Mouse (Mus musculus) forebrain, embryonic 16.5 days (tissue): ENCODE data around the gene Erp44. TPM values are rescaled to one million over a fixed set of nuclear protein-coding genes. Genes with fewer than 3 reads are reported as not detected.
A peak's percentile ranks its signal among the peaks of the same experiment; 100 is the strongest.

Experiments used
- ATAC-seq: fragments of 200-750 bp; cut with Nextera tagmentation; 2 replicates; pipeline ENCODE4 v1.8.0; 2017; ENCODE audit warnings: mild to moderate bottlenecking, moderate library complexity
- H3K27ac ChIP-seq: fragments of 300-500 bp; sonication (generic); 2 replicates; pipeline ENCODE4 v1.5.1; 2014; ENCODE audit warnings: low read length, control low read depth
- H3K27me3 ChIP-seq: fragments of 300-500 bp; sonication (generic); replicated peaks from 2 replicates; pipeline ENCODE4 v1.6.1; 2014; ENCODE audit warnings: low read length; ENCODE audit not compliant: control insufficient read depth, insufficient read depth
- H3K36me3 ChIP-seq: fragments of 300-500 bp; sonication (generic); 2 replicates; pipeline ENCODE4 v1.6.1; 2014; ENCODE audit not compliant: control insufficient read depth, insufficient read depth
- H3K4me1 ChIP-seq: fragments of 300-500 bp; sonication (generic); replicated peaks from 2 replicates; pipeline ENCODE4 v1.6.1; 2014; ENCODE audit warnings: low read length; ENCODE audit not compliant: control insufficient read depth, insufficient read depth
- H3K4me2 ChIP-seq: fragments of 300-500 bp; sonication (generic); 2 replicates; pipeline ENCODE4 v1.6.1; 2014; ENCODE audit warnings: mild to moderate bottlenecking, low read length, control low read depth
- H3K4me3 ChIP-seq: fragments of 300-500 bp; sonication (generic); replicated peaks from 2 replicates; pipeline ENCODE4 v1.5.1; 2014; ENCODE audit warnings: mild to moderate bottlenecking, low read length, control low read depth
- H3K9ac ChIP-seq: fragments of 300-500 bp; sonication (generic); replicated peaks from 2 replicates; pipeline ENCODE4 v1.6.1; 2014; ENCODE audit warnings: low read depth, low read length, control low read depth
- H3K9me3 ChIP-seq: fragments of 300-500 bp; sonication (generic); 2 replicates; pipeline ENCODE4 v1.6.1; 2016; ENCODE audit warnings: low read length; ENCODE audit not compliant: control insufficient read depth
- WGBS: fragments of 180-500 bp; shearing (Covaris S2); extraction: QIAGEN DNeasy Blood & Tissue Kit; methylation state at CpG from one replicate; pipeline ENCODE4 v1.1.7; 2014; 5-methylcytosine and 5-hydroxymethylcytosine counted together
- polyA plus RNA-seq: library from polyadenylated mRNA; unstranded; fragments of >200 nt; fragmentation: Nextera tagmentation; extraction: Ambion mirVana; gene quantifications from 2 replicates; pipeline ENCODE4 v1.2.1, GENCODE M21; 2015

The Erp44 gene
- polyA plus RNA-seq, 1 experiment from 2014 or later: 65.4 TPM

GRCm38 (mm10) chr4:48278757-48279497 is 431 bp downstream of the Erp44 start:
- ATAC-seq: peak; percentile 49
- no peaks in the 10 kb centered on the region for H3K27me3 ChIP-seq
- H3K27ac ChIP-seq: peak overlapping the region; percentile 39; the same call in 1 of the 2 replicates
- under 1% methylated on average over 34 of the region's 34 CpGs for WGBS
- no peaks in the 10 kb centered on the region for H3K36me3 ChIP-seq
- peak overlapping the region; percentile 84 for H3K4me3 ChIP-seq
- H3K9me3 ChIP-seq: no peaks in the 10 kb centered on the region
- peaks cover 8% of the 10 kb centered on the region for H3K4me1 ChIP-seq
- peak overlapping the region; percentile 75 for H3K9ac ChIP-seq
- H3K4me2 ChIP-seq: peak overlapping the region; percentile 95

- no peaks in the 10 kb centered on the region for H3K36me3 ChIP-seq
- WGBS: 85% methylated on average over 3 of the region's 3 CpGs
- H3K9ac ChIP-seq: no peak overlapping the region
- H3K4me2 ChIP-seq: no peak overlapping the region
- no peaks in the 10 kb centered on the region for H3K27me3 ChIP-seq
- no peak overlapping the region for H3K4me3 ChIP-seq
- H3K27ac ChIP-seq: no peak overlapping the region
- no peak for ATAC-seq
- H3K4me1 ChIP-seq: peaks cover 8% of the 10 kb centered on the region
- H3K9me3 ChIP-seq: no peaks in the 10 kb centered on the region
Measured at GRCm38 (mm10) chr4:48277011-48277410, 2.3 kb downstream of the Erp44 start.

- Histone ChIP-seq H3K36me3 (no peaks in the 10 kb centered on the region), H3K4me2 (no peak overlapping the region), H3K9me3 (no peaks in the 10 kb centered on the region), H3K9ac (no peak overlapping the region), H3K4me3 (no peak overlapping the region), H3K27ac (no peak overlapping the region), H3K4me1 (peaks cover 10% of the 10 kb centered on the region), H3K27me3 (no peaks in the 10 kb centered on the region)
- no peak for ATAC-seq
- WGBS: 88% methylated on average over 3 of the region's 3 CpGs
Measured at GRCm38 (mm10) chr4:48275736-48276135, 3.6 kb downstream of the Erp44 start.

- Histone ChIP-seq H3K4me3 (no peak overlapping the region), H3K27me3 (no peaks in the 10 kb centered on the region), H3K9ac (no peak overlapping the region), H3K9me3 (no peaks in the 10 kb centered on the region), H3K4me1 (0 out of 2 replicates have a peak, but pooled peaks cover 2% of the 10 kb centered on the region), H3K4me2 (no peak overlapping the region), H3K36me3 (no peaks in the 10 kb centered on the region), H3K27ac (no peak overlapping the region)
- 96% methylated on average over 7 of the region's 7 CpGs for WGBS
- no peak for ATAC-seq
Measured at GRCm38 (mm10) chr4:48273119-48273829, 6.1 kb downstream of the Erp44 start.

- H3K4me3 ChIP-seq: no peak overlapping the region
Measured at GRCm38 (mm10) chr4:48271838-48272237, 7.5 kb downstream of the Erp44 start.

GRCm38 (mm10) chr4:48270532-48270931 is 8.8 kb downstream of the Erp44 start:
- H3K4me3 ChIP-seq: no peak overlapping the region
- no peak for ATAC-seq

More at GRCm38 (mm10) chr4:48271838-48272237, 7.5 kb downstream of the Erp44 start:
- H3K9ac ChIP-seq: no peak overlapping the region
- ATAC-seq: no peak
- no peak overlapping the region for H3K4me2 ChIP-seq
- 46% methylated on average over 5 of the region's 5 CpGs for WGBS
- no peaks in the 10 kb centered on the region for H3K36me3 ChIP-seq
- 0 out of 2 replicates have a peak, but pooled peaks cover 2% of the 10 kb centered on the region for H3K4me1 ChIP-seq
- no peak overlapping the region for H3K27ac ChIP-seq
- H3K9me3 ChIP-seq: no peaks in the 10 kb centered on the region
- no peaks in the 10 kb centered on the region for H3K27me3 ChIP-seq

GRCm38 (mm10) chr4:48268127-48268526 is 11.2 kb downstream of the Erp44 start:
- no peak for ATAC-seq
- Histone ChIP-seq H3K27me3 (no peaks in the 10 kb centered on the region), H3K9ac (no peak overlapping the region), H3K36me3 (no peaks in the 10 kb centered on the region), H3K4me3 (no peak overlapping the region), H3K9me3 (no peaks in the 10 kb centered on the region), H3K4me1 (0 out of 2 replicates have a peak, but pooled peaks cover 2% of the 10 kb centered on the region), H3K27ac (no peak overlapping the region), H3K4me2 (no peak overlapping the region)
- 77% methylated on average over 1 of the region's 1 CpGs for WGBS

More at GRCm38 (mm10) chr4:48270532-48270931, 8.8 kb downstream of the Erp44 start:
- H3K4me1 ChIP-seq: 0 out of 2 replicates have a peak, but pooled peaks cover 2% of the 10 kb centered on the region
- H3K9ac ChIP-seq: no peak overlapping the region
- H3K4me2 ChIP-seq: no peak overlapping the region
- no peaks in the 10 kb centered on the region for H3K36me3 ChIP-seq
- no peaks in the 10 kb centered on the region for H3K9me3 ChIP-seq
- no peaks in the 10 kb centered on the region for H3K27me3 ChIP-seq
- H3K27ac ChIP-seq: no peak overlapping the region

GRCm38 (mm10) chr4:48267683-48268082 is 11.7 kb downstream of the Erp44 start:
- Histone ChIP-seq H3K27ac (no peak overlapping the region), H3K36me3 (no peaks in the 10 kb centered on the region), H3K4me2 (no peak overlapping the region), H3K4me1 (0 out of 2 replicates have a peak, but pooled peaks cover 2% of the 10 kb centered on the region), H3K27me3 (no peaks in the 10 kb centered on the region), H3K9me3 (no peaks in the 10 kb centered on the region), H3K9ac (no peak overlapping the region), H3K4me3 (no peak overlapping the region)
- no peak for ATAC-seq
- 90% methylated on average over 3 of the region's 3 CpGs for WGBS

GRCm38 (mm10) chr4:48258045-48258444 is 21.3 kb downstream of the Erp44 start:
- Histone ChIP-seq H3K27ac (no peak overlapping the region), H3K4me2 (no peak overlapping the region), H3K9me3 (no peaks in the 10 kb centered on the region), H3K9ac (no peak overlapping the region), H3K4me1 (no peaks in the 10 kb centered on the region), H3K27me3 (no peaks in the 10 kb centered on the region), H3K36me3 (no peaks in the 10 kb centered on the region), H3K4me3 (no peak overlapping the region)
- 97% methylated on average over 3 of the region's 3 CpGs for WGBS
- ATAC-seq: no peak
